Comparison of ENCODE assay signal across 8 mouse cellular contexts in the genomic region with DNA sequence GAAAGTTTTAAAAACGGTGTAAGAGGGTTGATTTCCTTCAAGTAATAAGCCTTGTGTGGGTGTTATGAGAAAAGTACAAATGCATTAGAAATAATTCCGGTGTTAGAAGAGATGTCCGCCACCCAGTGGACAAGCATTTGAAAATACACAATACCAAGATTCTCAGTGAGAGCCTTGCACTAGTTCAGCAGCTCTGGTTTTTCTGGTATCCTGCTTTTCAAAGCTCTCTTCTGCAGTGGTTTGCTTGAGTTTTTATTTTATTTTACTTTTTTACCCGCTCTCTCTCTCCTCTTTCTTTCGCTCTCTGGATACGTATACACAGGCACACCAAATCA. TPM values are rescaled to one million over a fixed set of nuclear protein-coding genes. Genes with fewer than 3 reads are reported as not detected.
DNase-seq lines count a peak whose midpoint lies in the region; ATAC-seq and TF ChIP-seq lines count a peak whose summit lies in the region.

No protein-coding gene starts in this region.

- peaks cover 4% of the 10 kb centered on the region; the same call in 1 of the 2 replicates for H3K4me1 ChIP-seq in embryonic facial prominence, embryonic 12.5 days
- no peaks in the 10 kb centered on the region for H3K4me1 ChIP-seq in intestine, postnatal 0 days (replicated peaks; ENCODE audit: control insufficient read depth, insufficient read depth, low read length)
- H3K4me1 ChIP-seq in neural tube, embryonic 13.5 days (replicated peaks) = peaks cover 12% of the 10 kb centered on the region

- peak; percentile 47; the same call in 1 of the 2 replicates for ATAC-seq in embryonic facial prominence, embryonic 12.5 days (ENCODE audit: insufficient number of reproducible peaks, insufficient read depth, low FRiP score, low TSS enrichment)
- peak; percentile 81 for ATAC-seq in intestine, postnatal 0 days
- peak; percentile 87 for ATAC-seq in neural tube, embryonic 13.5 days (ENCODE audit: low read depth)

- peak overlapping the region; percentile 96 for H3K27ac ChIP-seq in layer of hippocampus, adult 2 months
- no peak overlapping the region for H3K27ac ChIP-seq in embryonic facial prominence, embryonic 12.5 days
- H3K27ac ChIP-seq in intestine, postnatal 0 days (ENCODE audit: low read depth, low read length) = no peak overlapping the region
- H3K27ac ChIP-seq in neural tube, embryonic 13.5 days (replicated peaks) = peak overlapping the region; percentile 91

- H3K4me3 ChIP-seq in layer of hippocampus, adult 2 months = peak overlapping the region; percentile 83
- H3K4me3 ChIP-seq in embryonic facial prominence, embryonic 12.5 days = peak overlapping the region; percentile 67
- H3K4me3 ChIP-seq in intestine, postnatal 0 days (ENCODE audit: low read depth, low read length) = peak overlapping the region; percentile 92
- peak overlapping the region; percentile 70 for H3K4me3 ChIP-seq in neural tube, embryonic 13.5 days

- WGBS in embryonic facial prominence, embryonic 12.5 days = 20% methylated on average over 6 of the region's 6 CpGs
- 15% methylated on average over 6 of the region's 6 CpGs for WGBS in intestine, postnatal 0 days
- 23% methylated on average over 6 of the region's 6 CpGs for WGBS in neural tube, embryonic 13.5 days

- no peaks in the 10 kb centered on the region for H3K9me3 ChIP-seq in embryonic facial prominence, embryonic 12.5 days
- no peaks in the 10 kb centered on the region for H3K9me3 ChIP-seq in intestine, postnatal 0 days (ENCODE audit: control insufficient read depth)
- H3K9me3 ChIP-seq in neural tube, embryonic 13.5 days = 0 out of 2 replicates have a peak, but pooled peaks cover 3% of the 10 kb centered on the region

- H3K27me3 ChIP-seq in embryonic facial prominence, embryonic 12.5 days = no peaks in the 10 kb centered on the region
- H3K27me3 ChIP-seq in intestine, postnatal 0 days (replicated peaks; ENCODE audit: control insufficient read depth, insufficient read depth, low read length) = no peaks in the 10 kb centered on the region
- H3K27me3 ChIP-seq in neural tube, embryonic 13.5 days = no peaks in the 10 kb centered on the region

- H3K9ac ChIP-seq in embryonic facial prominence, embryonic 12.5 days = peak overlapping the region; percentile 60; the same call in 1 of the 2 replicates
- H3K9ac ChIP-seq in intestine, postnatal 0 days (ENCODE audit: low read depth, low read length) = peak overlapping the region; percentile 71
- peak overlapping the region; percentile 77 for H3K9ac ChIP-seq in neural tube, embryonic 13.5 days

- H3K4me2 ChIP-seq in embryonic facial prominence, embryonic 12.5 days (replicated peaks) = peak overlapping the region; percentile 67
- H3K4me2 ChIP-seq in intestine, postnatal 0 days (replicated peaks; ENCODE audit: low read depth) = peak overlapping the region; percentile 91
- peak overlapping the region; percentile 75 for H3K4me2 ChIP-seq in neural tube, embryonic 13.5 days

- DNase-seq in layer of hippocampus, adult 2 months (ENCODE audit: low spot score in 2 of 2) = no peak
- no peak for DNase-seq in layer of hippocampus, postnatal 10 days (ENCODE audit: low spot score in 2 of 2)
- no peak for DNase-seq in cerebellum, postnatal 4 days (ENCODE audit: low spot score in 2 of 2)
- DNase-seq in lung, postnatal 25 days (ENCODE audit: low spot score) = no peak
- no peak for DNase-seq in thymus, postnatal 36 days

- TF ChIP-seq CTCF in layer of hippocampus, adult 2 months (conservative IDR thresholded peaks at IDR 0.05) = peak; percentile 83
- peak; percentile 75 for TF ChIP-seq CTCF in intestine, postnatal 0 days (IDR thresholded peaks at IDR 0.05; ENCODE audit: low read depth)

- H3K36me3 ChIP-seq in embryonic facial prominence, embryonic 12.5 days = no peaks in the 10 kb centered on the region
- no peaks in the 10 kb centered on the region; the same call in 1 of the 2 replicates for H3K36me3 ChIP-seq in intestine, postnatal 0 days (ENCODE audit: control insufficient read depth, insufficient read depth)
- no peaks in the 10 kb centered on the region for H3K36me3 ChIP-seq in neural tube, embryonic 13.5 days

RNA-seq across cellular contexts. Expression of gene Cep162, which starts 0.3 kb away (rescaled TPM):
- 10 to 100 TPM; 10.5 to 14.6 TPM for total RNA-seq in layer of hippocampus, adult 2 months (2021)
- 1 to 10 TPM; 7.8 to 8.8 TPM for total RNA-seq in layer of hippocampus, postnatal 10 days (2021)
- 9.1 and 9.4 TPM in 2 replicates for polyA plus RNA-seq in embryonic facial prominence, embryonic 12.5 days (2016; fragmentation: Nextera tagmentation; extraction: Ambion mirVana)
- 1.8 and 2.2 TPM in 2 replicates for polyA plus RNA-seq in intestine, postnatal 0 days (2015; fragmentation: Nextera tagmentation; extraction: Ambion mirVana)
- polyA plus RNA-seq in neural tube, embryonic 13.5 days (2015; fragmentation: Nextera tagmentation; extraction: Ambion mirVana) = 6.5 and 6.9 TPM in 2 replicates

Comparison
In these comparisons a context has a peak if more than half of its experiments do, and no peak if none do; other contexts are left out.
1. H3K27ac ChIP-seq: peak in layer of hippocampus, adult 2 months (single experiment) and neural tube, embryonic 13.5 days (single experiment); none in embryonic facial prominence, embryonic 12.5 days (single experiment) and intestine, postnatal 0 days (single experiment).
2. Peak in every context shown above with its lines, with median percentiles within 50 percentile points of each other: H3K4me3 ChIP-seq, ATAC-seq, H3K4me2 ChIP-seq and H3K9ac ChIP-seq.